Mouse (Mus musculus): ENCODE data around the gene Lrrc38. TPM values are rescaled to one million over a fixed set of nuclear protein-coding genes. Genes with fewer than 3 reads are reported as not detected.

Lrrc38 gene
- polyA plus RNA-seq, 1 experiment from 2014 or later, result 0.11 TPM

DNA sequence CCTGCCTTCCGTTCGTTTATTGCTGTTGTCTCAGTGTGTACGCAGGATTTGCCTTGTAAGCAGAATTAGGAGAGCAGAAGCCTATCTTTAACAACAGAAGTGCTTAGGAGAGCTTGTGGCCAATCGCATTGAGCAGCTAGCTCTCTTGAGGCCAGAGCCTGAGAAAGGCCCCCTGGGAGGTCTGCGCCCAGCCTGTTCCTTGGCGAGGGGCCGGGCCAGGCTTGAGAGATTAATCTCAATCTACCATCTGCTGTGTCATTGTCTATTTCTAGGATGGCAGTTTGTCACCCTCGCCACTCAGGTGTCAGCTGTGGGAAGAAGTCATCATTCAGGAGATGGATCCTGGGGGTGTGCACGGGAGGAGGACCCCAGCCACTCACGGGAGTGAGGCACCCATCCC, 12.0 kb downstream of the Lrrc38 start:
- Histone ChIP-seq H3K27me3 (ENCODE audit: control insufficient read depth, insufficient read depth, low read length) (no peaks in the 10 kb centered on the region), H3K4me3 (ENCODE audit: low read depth, low read length) (no peak overlapping the region), H3K4me1 (ENCODE audit: control insufficient read depth, insufficient read depth, low read length) (no peaks in the 10 kb centered on the region), H3K36me3 (replicated peaks; ENCODE audit: control insufficient read depth, insufficient read depth, low read depth, low read length) (no peaks in the 10 kb centered on the region), H3K9me3 (replicated peaks; ENCODE audit: control insufficient read depth, low read length) (no peaks in the 10 kb centered on the region), H3K27ac (replicated peaks; ENCODE audit: low read depth, low read length) (no peak overlapping the region), H3K9ac (replicated peaks; ENCODE audit: low read length) (no peak overlapping the region), H3K4me2 (ENCODE audit: low read depth, low read length) (no peak overlapping the region)
- WGBS, result 82% methylated on average over 10 of the region's 10 CpGs
- DNase-seq (ENCODE audit: low spot score) (no peak), ATAC-seq (replicated peaks; ENCODE audit: insufficient number of reproducible peaks, low FRiP score, low TSS enrichment, low read depth) (no peak)

DNA sequence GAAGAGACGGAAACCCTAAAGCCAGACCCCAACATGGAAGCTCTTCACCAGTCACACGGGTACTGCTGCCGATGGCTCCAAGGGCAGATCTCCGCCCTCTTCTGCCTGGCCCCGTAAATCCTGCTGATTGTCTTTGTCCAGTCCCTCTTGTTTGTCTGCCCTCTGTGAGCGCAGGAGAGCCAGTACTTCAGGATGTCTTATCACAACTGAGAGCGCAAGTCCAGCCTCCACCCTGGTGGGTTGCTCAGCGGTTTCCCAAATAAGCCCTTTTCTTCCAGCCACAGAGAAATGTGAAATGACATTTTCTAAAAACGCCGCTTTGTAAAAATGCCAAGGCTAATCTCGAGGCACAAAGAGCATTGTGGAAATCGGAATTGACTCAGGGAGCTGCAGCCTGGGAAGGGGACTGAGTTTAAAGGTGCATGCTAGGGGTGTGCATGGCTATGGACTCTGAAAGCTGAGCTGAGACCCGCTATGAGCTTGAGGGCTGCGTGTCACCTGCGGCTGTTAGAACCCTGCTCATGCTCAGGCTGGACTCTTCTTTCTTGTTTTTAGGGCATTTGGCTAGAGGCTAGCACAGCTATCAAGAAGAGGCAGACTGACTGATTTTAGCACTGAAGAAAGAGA, 17.0 kb downstream of the Lrrc38 start:
- Histone ChIP-seq H3K4me1 (ENCODE audit: control insufficient read depth, insufficient read depth, low read length) (no peaks in the 10 kb centered on the region), H3K27me3 (ENCODE audit: control insufficient read depth, insufficient read depth, low read length) (no peaks in the 10 kb centered on the region), H3K4me3 (ENCODE audit: low read depth, low read length) (no peak overlapping the region), H3K9me3 (replicated peaks; ENCODE audit: control insufficient read depth, low read length) (no peaks in the 10 kb centered on the region), H3K27ac (replicated peaks; ENCODE audit: low read depth, low read length) (no peak overlapping the region), H3K9ac (replicated peaks; ENCODE audit: low read length) (no peak overlapping the region), H3K36me3 (replicated peaks; ENCODE audit: control insufficient read depth, insufficient read depth, low read depth, low read length) (no peaks in the 10 kb centered on the region), H3K4me2 (ENCODE audit: low read depth, low read length) (no peak overlapping the region)
- DNase-seq (ENCODE audit: low spot score) (no peak), ATAC-seq (replicated peaks; ENCODE audit: insufficient number of reproducible peaks, low FRiP score, low TSS enrichment, low read depth) (no peak)
- 50% methylated on average over 15 of the region's 15 CpGs for WGBS

DNA sequence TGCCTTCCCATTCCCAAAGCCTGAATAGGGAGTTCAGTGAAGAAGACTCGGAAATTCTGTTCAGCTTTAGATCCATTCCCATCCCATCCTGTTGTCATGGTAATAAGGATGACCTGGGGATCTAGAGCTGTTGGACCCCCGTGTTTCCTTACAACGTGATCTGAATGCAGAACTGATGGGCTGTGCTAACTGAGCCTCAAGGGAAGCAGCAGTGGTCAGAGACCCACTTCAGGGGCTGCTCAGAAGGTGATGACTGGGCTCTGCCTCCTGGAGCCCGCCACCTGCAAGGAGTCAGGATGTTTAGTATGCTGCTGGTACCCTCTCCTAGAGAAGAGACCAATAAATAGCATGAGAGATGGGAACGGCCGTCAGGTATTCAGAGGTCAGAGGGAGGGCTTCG, 29.9 kb downstream of the Lrrc38 start:
- WGBS, result 30% methylated on average over 7 of the region's 7 CpGs
- no peak for DNase-seq (ENCODE audit: low spot score)
- H3K27ac ChIP-seq (replicated peaks; ENCODE audit: low read depth, low read length), result no peak overlapping the region
- H3K36me3 ChIP-seq (replicated peaks; ENCODE audit: control insufficient read depth, insufficient read depth, low read depth, low read length), result no peaks in the 10 kb centered on the region
- no peak overlapping the region for H3K9ac ChIP-seq (replicated peaks; ENCODE audit: low read length)
- peak; percentile 24; the same call in 1 of the 2 replicates for ATAC-seq (replicated peaks; ENCODE audit: insufficient number of reproducible peaks, low FRiP score, low TSS enrichment, low read depth)
- H3K9me3 ChIP-seq (replicated peaks; ENCODE audit: control insufficient read depth, low read length), result no peaks in the 10 kb centered on the region
- H3K27me3 ChIP-seq (ENCODE audit: control insufficient read depth, insufficient read depth, low read length), result no peaks in the 10 kb centered on the region; the same call in 1 of the 2 replicates
- no peak overlapping the region for H3K4me2 ChIP-seq (ENCODE audit: low read depth, low read length)
- H3K4me3 ChIP-seq (ENCODE audit: low read depth, low read length), result no peak overlapping the region
- no peaks in the 10 kb centered on the region for H3K4me1 ChIP-seq (ENCODE audit: control insufficient read depth, insufficient read depth, low read length)

DNA sequence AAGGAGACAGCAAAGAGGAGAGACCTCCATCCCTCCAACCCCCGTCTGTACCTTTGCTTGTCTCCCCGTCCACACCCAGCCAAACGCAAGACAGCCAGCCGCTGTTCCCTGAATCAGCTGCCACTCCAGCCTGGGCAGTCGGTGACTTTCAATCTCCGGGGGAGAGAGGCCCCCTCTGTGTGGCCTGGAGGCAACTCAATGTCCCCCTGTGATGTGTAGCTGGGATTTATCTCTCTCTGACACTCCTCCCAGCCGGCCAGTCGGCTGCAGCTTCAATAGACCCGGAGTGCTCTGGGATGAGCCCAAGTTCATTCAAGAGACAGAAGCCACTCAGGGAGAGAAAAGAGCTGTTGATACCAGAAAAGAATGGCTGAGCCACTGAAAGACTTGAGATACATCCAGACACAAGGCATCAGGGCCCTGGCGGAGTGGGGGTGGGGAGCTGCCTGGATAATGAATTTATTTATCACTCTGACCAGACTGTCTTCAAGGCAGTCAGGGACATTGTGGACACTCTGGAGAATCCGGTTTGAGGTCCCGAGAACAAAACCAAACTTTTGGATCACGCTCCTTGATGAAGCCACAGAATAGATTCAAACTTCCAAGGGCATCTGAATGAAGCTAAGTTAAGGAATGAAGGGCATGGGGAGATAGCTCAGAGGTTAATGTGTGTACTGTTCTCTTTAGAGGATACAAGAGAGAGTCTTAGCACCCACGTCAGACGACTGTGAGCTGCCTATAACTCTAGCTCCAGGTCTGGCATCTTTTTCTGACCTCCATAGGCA, 30.6 kb downstream of the Lrrc38 start:
- Histone ChIP-seq H3K27ac (replicated peaks; ENCODE audit: low read depth, low read length) (no peak overlapping the region), H3K4me3 (ENCODE audit: low read depth, low read length) (no peak overlapping the region), H3K36me3 (replicated peaks; ENCODE audit: control insufficient read depth, insufficient read depth, low read depth, low read length) (no peaks in the 10 kb centered on the region), H3K9me3 (replicated peaks; ENCODE audit: control insufficient read depth, low read length) (no peaks in the 10 kb centered on the region), H3K4me1 (ENCODE audit: control insufficient read depth, insufficient read depth, low read length) (no peaks in the 10 kb centered on the region), H3K9ac (replicated peaks; ENCODE audit: low read length) (no peak overlapping the region), H3K27me3 (ENCODE audit: control insufficient read depth, insufficient read depth, low read length) (no peaks in the 10 kb centered on the region; the same call in 1 of the 2 replicates), H3K4me2 (ENCODE audit: low read depth, low read length) (no peak overlapping the region)
- WGBS, result 28% methylated on average over 15 of the region's 15 CpGs
- peak; percentile 57 for ATAC-seq (replicated peaks; ENCODE audit: insufficient number of reproducible peaks, low FRiP score, low TSS enrichment, low read depth)
- DNase-seq (ENCODE audit: low spot score), result peak; percentile 5

DNA sequence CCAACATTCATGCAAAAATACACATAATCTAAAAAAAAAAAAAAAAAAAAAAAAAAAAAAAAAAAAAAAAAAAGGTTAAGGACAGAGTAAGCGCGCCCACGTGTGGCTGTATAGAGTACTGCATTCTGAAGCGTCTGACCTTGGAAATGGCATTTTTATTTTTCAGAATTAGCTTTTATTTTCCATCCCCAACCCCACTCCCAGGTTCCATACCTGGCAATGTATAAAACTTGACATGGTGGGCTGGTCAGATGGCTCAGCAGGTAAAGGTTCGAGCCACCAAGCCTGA, 31.1 kb downstream of the Lrrc38 start:
- H3K4me2 ChIP-seq (ENCODE audit: low read depth, low read length), result no peak overlapping the region
- no peak for ATAC-seq (replicated peaks; ENCODE audit: insufficient number of reproducible peaks, low FRiP score, low TSS enrichment, low read depth)

DNA sequence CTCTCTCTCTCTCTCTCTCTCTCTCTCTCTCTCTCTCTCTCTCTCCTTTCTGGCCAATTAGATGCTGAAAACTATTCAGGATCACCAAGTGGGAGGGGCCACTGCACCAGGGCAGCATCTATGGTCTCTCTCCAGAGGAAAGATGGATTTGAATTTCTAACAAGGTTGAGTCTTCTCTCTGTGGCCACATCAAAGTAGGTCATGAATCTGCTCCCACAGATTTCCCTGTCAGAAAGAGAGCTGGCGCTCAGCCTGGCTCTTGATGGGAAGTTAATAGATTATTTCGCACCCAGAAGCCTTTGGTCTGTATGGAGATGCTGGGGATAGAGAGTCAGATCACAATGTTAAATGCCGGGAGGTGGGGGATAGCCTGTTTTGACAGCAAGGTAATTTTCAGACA, 32.6 kb downstream of the Lrrc38 start:
- no peak for ATAC-seq (replicated peaks; ENCODE audit: insufficient number of reproducible peaks, low FRiP score, low TSS enrichment, low read depth)
- no peak overlapping the region for H3K4me3 ChIP-seq (ENCODE audit: low read depth, low read length)
- DNase-seq (ENCODE audit: low spot score), result no peak
- no peaks in the 10 kb centered on the region for H3K4me1 ChIP-seq (ENCODE audit: control insufficient read depth, insufficient read depth, low read length)
- no peaks in the 10 kb centered on the region for H3K9me3 ChIP-seq (replicated peaks; ENCODE audit: control insufficient read depth, low read length)
- no peak overlapping the region for H3K9ac ChIP-seq (replicated peaks; ENCODE audit: low read length)
- WGBS, result 73% methylated on average over 3 of the region's 3 CpGs
- H3K4me2 ChIP-seq (ENCODE audit: low read depth, low read length), result no peak overlapping the region
- no peaks in the 10 kb centered on the region; the same call in 1 of the 2 replicates for H3K27me3 ChIP-seq (ENCODE audit: control insufficient read depth, insufficient read depth, low read length)
- no peaks in the 10 kb centered on the region for H3K36me3 ChIP-seq (replicated peaks; ENCODE audit: control insufficient read depth, insufficient read depth, low read depth, low read length)
- no peak overlapping the region for H3K27ac ChIP-seq (replicated peaks; ENCODE audit: low read depth, low read length)

More for the DNA sequence above, 31.1 kb downstream of the Lrrc38 start:
- Histone ChIP-seq H3K9me3 (replicated peaks; ENCODE audit: control insufficient read depth, low read length) (no peaks in the 10 kb centered on the region), H3K4me3 (ENCODE audit: low read depth, low read length) (no peak overlapping the region), H3K27me3 (ENCODE audit: control insufficient read depth, insufficient read depth, low read length) (no peaks in the 10 kb centered on the region; the same call in 1 of the 2 replicates), H3K27ac (replicated peaks; ENCODE audit: low read depth, low read length) (no peak overlapping the region), H3K9ac (replicated peaks; ENCODE audit: low read length) (no peak overlapping the region), H3K36me3 (replicated peaks; ENCODE audit: control insufficient read depth, insufficient read depth, low read depth, low read length) (no peaks in the 10 kb centered on the region), H3K4me1 (ENCODE audit: control insufficient read depth, insufficient read depth, low read length) (no peaks in the 10 kb centered on the region)
- DNase-seq (ENCODE audit: low spot score), result peak; percentile 74
- WGBS, result 1% methylated on average over 5 of the region's 5 CpGs

DNA sequence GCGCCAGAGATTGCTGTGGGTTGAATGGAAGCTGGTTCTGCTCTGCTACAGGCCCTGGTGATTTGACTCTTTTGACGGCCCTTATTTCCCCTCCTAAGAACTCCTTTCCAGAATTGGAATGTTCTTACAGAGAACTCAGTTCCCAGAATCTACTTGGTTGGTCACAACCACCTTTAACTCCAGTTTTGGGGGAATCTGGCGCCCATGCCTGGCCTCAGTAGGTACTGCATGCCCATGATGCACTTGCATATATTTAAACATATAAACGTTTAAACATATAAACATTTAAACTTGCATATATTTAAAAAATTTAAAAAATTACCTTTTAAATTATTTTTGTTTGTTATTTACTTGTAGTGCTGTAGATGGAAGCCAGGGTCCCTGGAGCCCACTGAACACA, 34.1 kb downstream of the Lrrc38 start:
- Histone ChIP-seq H3K36me3 (replicated peaks; ENCODE audit: control insufficient read depth, insufficient read depth, low read depth, low read length) (no peaks in the 10 kb centered on the region), H3K27ac (replicated peaks; ENCODE audit: low read depth, low read length) (no peak overlapping the region), H3K4me3 (ENCODE audit: low read depth, low read length) (no peak overlapping the region), H3K27me3 (ENCODE audit: control insufficient read depth, insufficient read depth, low read length) (no peaks in the 10 kb centered on the region; the same call in 1 of the 2 replicates), H3K4me2 (ENCODE audit: low read depth, low read length) (no peak overlapping the region), H3K4me1 (ENCODE audit: control insufficient read depth, insufficient read depth, low read length) (no peaks in the 10 kb centered on the region), H3K9ac (replicated peaks; ENCODE audit: low read length) (no peak overlapping the region), H3K9me3 (replicated peaks; ENCODE audit: control insufficient read depth, low read length) (no peaks in the 10 kb centered on the region)
- DNase-seq (ENCODE audit: low spot score) (peak; percentile 46), ATAC-seq (replicated peaks; ENCODE audit: insufficient number of reproducible peaks, low FRiP score, low TSS enrichment, low read depth) (no peak)
- WGBS, result 42% methylated on average over 4 of the region's 4 CpGs

DNA sequence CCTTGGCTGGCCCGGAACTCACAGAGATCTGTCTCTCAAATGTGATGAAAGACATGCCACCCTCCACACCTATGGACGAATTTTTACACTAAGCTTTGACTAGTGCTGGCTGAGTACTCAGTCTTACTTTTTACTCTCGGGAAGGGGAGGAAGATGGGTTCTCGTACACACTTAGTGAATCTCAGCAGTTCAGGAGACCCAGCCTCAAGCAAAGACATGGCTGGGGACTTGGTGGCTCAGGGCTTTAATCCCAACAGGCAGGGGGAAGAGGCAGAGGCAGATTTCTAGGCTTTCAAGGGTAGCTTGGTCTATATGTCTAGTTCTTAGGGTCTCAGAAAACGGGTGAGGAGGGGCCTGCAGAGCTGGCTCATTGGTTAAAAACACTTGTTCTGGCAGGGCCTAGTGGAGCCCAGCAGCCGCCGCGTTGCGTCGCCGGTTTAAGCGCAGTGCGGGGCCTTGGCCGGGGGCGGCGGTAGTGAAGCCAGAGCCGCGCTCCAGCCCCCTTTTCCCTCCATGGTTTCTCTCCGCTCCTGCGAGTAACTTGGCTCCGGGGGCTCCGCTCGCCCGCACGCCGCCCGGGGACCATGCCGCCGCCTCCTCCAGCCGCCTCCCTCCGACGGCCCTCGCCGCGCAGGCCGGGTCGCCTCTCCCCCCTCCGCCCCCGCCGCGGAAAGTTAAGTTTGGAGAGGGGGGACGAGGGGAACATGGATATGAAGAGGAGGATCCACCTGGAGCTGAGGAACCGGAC, 39.6 kb downstream of the Lrrc38 start:
- peak overlapping the region; percentile 43 for H3K4me2 ChIP-seq (ENCODE audit: low read depth, low read length)
- H3K9me3 ChIP-seq (replicated peaks; ENCODE audit: control insufficient read depth, low read length), result no peaks in the 10 kb centered on the region
- no peaks in the 10 kb centered on the region for H3K27me3 ChIP-seq (ENCODE audit: control insufficient read depth, insufficient read depth, low read length)
- peak overlapping the region; percentile 47 for H3K9ac ChIP-seq (replicated peaks; ENCODE audit: low read length)
- no peaks in the 10 kb centered on the region for H3K4me1 ChIP-seq (ENCODE audit: control insufficient read depth, insufficient read depth, low read length)
- H3K4me3 ChIP-seq (ENCODE audit: low read depth, low read length), result peak overlapping the region; percentile 27
- no peak overlapping the region for H3K27ac ChIP-seq (replicated peaks; ENCODE audit: low read depth, low read length)
- H3K36me3 ChIP-seq (replicated peaks; ENCODE audit: control insufficient read depth, insufficient read depth, low read depth, low read length), result no peaks in the 10 kb centered on the region
- ATAC-seq (replicated peaks; ENCODE audit: insufficient number of reproducible peaks, low FRiP score, low TSS enrichment, low read depth), result peak; percentile 75
- peak; percentile 82 for DNase-seq (ENCODE audit: low spot score)
- 8% methylated on average over 38 of the region's 43 CpGs for WGBS

Measured in embryonic facial prominence, embryonic 11.5 days (tissue).